Mouse (Mus musculus) spleen, embryonic (tissue): ENCODE results near the gene Cdc37l1.

Source experiments
- CTCF ChIA-PET: fragments of 350-600 bp; sonication (Branson Sonifier 250); formaldehyde crosslinking; loops from one replicate; lab custom pipeline; 2022; lab: Charles Lee

Gene Cdc37l1

GRCm38 (mm10) chr19:29008069-29008706, 18.0 kb downstream of the Cdc37l1 start:
- CTCF ChIA-PET = no interaction called here

- CTCF ChIA-PET = no interaction called here
Measured at GRCm38 (mm10) chr19:29009046-29009445, 18.9 kb downstream of the Cdc37l1 start.

- CTCF ChIA-PET = no interaction called here
Measured at GRCm38 (mm10) chr19:29011355-29011990, 21.3 kb downstream of the Cdc37l1 start.

GRCm38 (mm10) chr19:29014466-29015055, 24.4 kb downstream of the Cdc37l1 start:
- CTCF ChIA-PET = interaction anchor here (0.6 kb wide), 1 partner anchor 354 kb away, joined by 7 read pairs; no protein-coding TSS in a partner anchor

GRCm38 (mm10) chr19:29015410-29016203, 25.5 kb downstream of the Cdc37l1 start:
- CTCF ChIA-PET = interaction anchor here (0.7 kb wide), 1 partner anchor 112 kb away, joined by 3 read pairs; no protein-coding TSS in a partner anchor

GRCm38 (mm10) chr19:29016204-29016765, 26.1 kb downstream of the Cdc37l1 start:
- CTCF ChIA-PET = interaction anchor here (0.7 kb wide), 1 partner anchor 111 kb away, joined by 3 read pairs; no protein-coding TSS in a partner anchor

- CTCF ChIA-PET = no interaction called here
Measured at GRCm38 (mm10) chr19:29016786-29017185, 26.6 kb downstream of the Cdc37l1 start.

- CTCF ChIA-PET = interaction anchor here (1.0 kb wide), 1 partner anchor 29 kb away, joined by 3 read pairs; no protein-coding TSS in a partner anchor
Measured at GRCm38 (mm10) chr19:29019647-29020046, 29.5 kb downstream of the Cdc37l1 start.

- CTCF ChIA-PET = no interaction called here
Measured at GRCm38 (mm10) chr19:29021754-29022345, 31.7 kb downstream of the Cdc37l1 start.

GRCm38 (mm10) chr19:29024391-29024947, 34.3 kb downstream of the Cdc37l1 start:
- CTCF ChIA-PET = no interaction called here

GRCm38 (mm10) chr19:29031788-29032187, 41.6 kb downstream of the Cdc37l1 start:
- CTCF ChIA-PET = no interaction called here

- CTCF ChIA-PET = interaction anchor here (0.5 to 0.6 kb wide), 2 partner anchors 139 to 331 kb away, joined by 4 to 5 read pairs; no protein-coding TSS in a partner anchor
Measured at GRCm38 (mm10) chr19:29032662-29033061, 42.5 kb downstream of the Cdc37l1 start.

GRCm38 (mm10) chr19:29037026-29037425, 46.9 kb downstream of the Cdc37l1 start:
- CTCF ChIA-PET = no interaction called here

GRCm38 (mm10) chr19:29037541-29037940, 47.4 kb downstream of the Cdc37l1 start:
- CTCF ChIA-PET = interaction anchor here (0.7 kb wide), 1 partner anchor 11 kb away, joined by 3 read pairs; the partner anchor contains the start of gene Ak3

- CTCF ChIA-PET = no interaction called here
Measured at GRCm38 (mm10) chr19:29039334-29039733, 49.2 kb downstream of the Cdc37l1 start.

GRCm38 (mm10) chr19:29040206-29040605, 50.1 kb downstream of the Cdc37l1 start:
- CTCF ChIA-PET = no interaction called here

GRCm38 (mm10) chr19:29042143-29042542, 52.0 kb downstream of the Cdc37l1 start:
- CTCF ChIA-PET = interaction anchor here (0.7 kb wide), 1 partner anchor 53 kb away, joined by 3 read pairs; no protein-coding TSS in a partner anchor

- CTCF ChIA-PET = no interaction called here
Measured at GRCm38 (mm10) chr19:29042647-29043046, 52.5 kb downstream of the Cdc37l1 start.

- CTCF ChIA-PET = no interaction called here
Measured at GRCm38 (mm10) chr19:29044353-29044768, 54.2 kb downstream of the Cdc37l1 start.

GRCm38 (mm10) chr19:29045369-29045768, 55.2 kb downstream of the Cdc37l1 start:
- CTCF ChIA-PET = no interaction called here
